Mouse (Mus musculus) inflammation-experienced regulatory T-cells (primary cell): ENCODE measurements around the gene 4921504E06Rik. TPM values are rescaled to one million over a fixed set of nuclear protein-coding genes. Genes with fewer than 3 reads are reported as not detected.

Experiments used
- polyA plus RNA-seq, 2 experiments: library from polyadenylated mRNA; unstranded; fragments of 100-300 nt; shearing (Covaris generic); gene quantifications; one replicate each; pipeline ENCODE4 v1.2.1; 2017

4921504E06Rik gene
- under 1 TPM; 0.07 to 0.55 TPM for polyA plus RNA-seq

GRCm38 (mm10) chr2:19553821-19554592 is at the start of gene 4921504E06Rik:
TSS of gene 4921504E06Rik (minus strand) at chr2:19553914.

GRCm38 (mm10) chr2:19444931-19445831 is 108.5 kb downstream of the 4921504E06Rik start, which contains the start of gene Ptf1a:
TSS of gene Ptf1a (plus strand) at chr2:19445663.

Other genes with a start within 250 kb of the 4921504E06Rik start
- 10 to 100 TPM; 15.4 to 16.1 TPM for gene Msrb2, start 182.5 kb downstream of the 4921504E06Rik start, polyA plus RNA-seq
- gene Ptf1a, start 108.3 kb downstream of the 4921504E06Rik start, polyA plus RNA-seq, result not detected
- 10 to 100 TPM; 15.1 to 27.4 TPM for gene Otud1, start 103.8 kb upstream of the 4921504E06Rik start, polyA plus RNA-seq